Mouse (Mus musculus) liver, embryonic 15.5 days (tissue): ENCODE data around the gene Crcp. TPM values are rescaled to one million over a fixed set of nuclear protein-coding genes. Genes with fewer than 3 reads are reported as not detected.

ENCODE experiments used
- ATAC-seq: fragments of 200-750 bp; cut with Nextera tagmentation; 2 replicates; pipeline ENCODE4 v1.8.0; 2017; ENCODE audit warnings: moderate number of reproducible peaks, mild to moderate bottlenecking, moderate library complexity; ENCODE audit not compliant: insufficient read depth
- H3K27ac ChIP-seq: fragments of 300-500 bp; sonication (generic); replicated peaks from 2 replicates; pipeline ENCODE4 v1.5.1; 2015; ENCODE audit warnings: mild to moderate bottlenecking, inconsistent platforms
- H3K27me3 ChIP-seq: fragments of 300-500 bp; sonication (generic); 2 replicates; pipeline ENCODE4 v1.6.1; 2015; ENCODE audit warnings: mild to moderate bottlenecking, inconsistent platforms
- H3K36me3 ChIP-seq: fragments of 300-500 bp; sonication (generic); replicated peaks from 2 replicates; pipeline ENCODE4 v1.6.1; 2015; ENCODE audit warnings: moderate library complexity, mild to moderate bottlenecking, inconsistent platforms
- H3K4me1 ChIP-seq: fragments of 300-500 bp; sonication (generic); replicated peaks from 2 replicates; pipeline ENCODE4 v1.6.1; 2015; ENCODE audit warnings: inconsistent platforms
- H3K4me2 ChIP-seq: fragments of 300-500 bp; sonication (generic); 2 replicates; pipeline ENCODE4 v1.6.1; 2015; ENCODE audit warnings: moderate library complexity, mild to moderate bottlenecking, inconsistent platforms
- H3K4me3 ChIP-seq: fragments of 300-500 bp; sonication (generic); replicated peaks from 2 replicates; pipeline ENCODE4 v1.5.1; 2015; ENCODE audit warnings: mild to moderate bottlenecking, inconsistent platforms
- H3K9ac ChIP-seq: fragments of 300-500 bp; sonication (generic); 2 replicates; pipeline ENCODE4 v1.6.1; 2015; ENCODE audit warnings: moderate library complexity, mild to moderate bottlenecking, inconsistent platforms
- H3K9me3 ChIP-seq: fragments of 300-500 bp; sonication (generic); replicated peaks from 2 replicates; pipeline ENCODE4 v1.6.1; 2016; ENCODE audit warnings: inconsistent platforms
- WGBS: fragments of 180-500 bp; shearing (Covaris S2); methylation state at CpG from one replicate; pipeline ENCODE4 v1.1.7; 2015; ENCODE audit warnings: mixed read lengths; ENCODE audit not compliant: insufficient replicate concordance; 5-methylcytosine and 5-hydroxymethylcytosine counted together
- polyA plus RNA-seq: library from polyadenylated mRNA; unstranded; fragments of >200 nt; fragmentation: Nextera tagmentation; extraction: Ambion mirVana; gene quantifications from 2 replicates; pipeline ENCODE4 v1.2.1, GENCODE M21; 2015

Crcp gene
- polyA plus RNA-seq, 1 experiment from 2014 or later: 23.1 TPM

GRCm38 (mm10) chr5:130096754-130097153, 67.7 kb downstream of the Crcp start:
- Histone ChIP-seq H3K27ac (no peak overlapping the region), H3K4me3 (no peak overlapping the region), H3K4me2 (no peak overlapping the region), H3K9ac (no peak overlapping the region), H3K4me1 (peaks cover 31% of the 10 kb centered on the region), H3K9me3 (no peaks in the 10 kb centered on the region), H3K27me3 (no peaks in the 10 kb centered on the region), H3K36me3 (peaks cover 4% of the 10 kb centered on the region)
- 68% methylated on average over 12 of the region's 12 CpGs for WGBS
- peak; percentile 29; the same call in 1 of the 2 replicates for ATAC-seq

GRCm38 (mm10) chr5:130097837-130098236, 68.7 kb downstream of the Crcp start:
- 21% methylated on average over 2 of the region's 2 CpGs for WGBS
- H3K36me3 ChIP-seq: peaks cover 11% of the 10 kb centered on the region
- peak overlapping the region; percentile 48 for H3K27ac ChIP-seq
- H3K4me3 ChIP-seq: 0 out of 2 replicates have a peak overlapping the region, but pooled peaks have one; percentile 9
- H3K9ac ChIP-seq: peak overlapping the region; percentile 13; the same call in 1 of the 2 replicates
- H3K9me3 ChIP-seq: no peaks in the 10 kb centered on the region
- peak overlapping the region; percentile 56 for H3K4me2 ChIP-seq
- peaks cover 23% of the 10 kb centered on the region for H3K4me1 ChIP-seq
- H3K27me3 ChIP-seq: no peaks in the 10 kb centered on the region
- ATAC-seq: peak; percentile 86

GRCm38 (mm10) chr5:130101724-130102123, 72.6 kb downstream of the Crcp start:
- Histone ChIP-seq H3K27me3 (no peaks in the 10 kb centered on the region), H3K4me2 (no peak overlapping the region)
- WGBS: 84% methylated on average over 17 of the region's 17 CpGs

GRCm38 (mm10) chr5:130109348-130109747, 80.3 kb downstream of the Crcp start:
- Histone ChIP-seq H3K36me3 (peaks cover 18% of the 10 kb centered on the region), H3K27ac (no peak overlapping the region), H3K27me3 (no peaks in the 10 kb centered on the region), H3K9me3 (no peaks in the 10 kb centered on the region), H3K9ac (no peak overlapping the region), H3K4me2 (no peak overlapping the region), H3K4me3 (no peak overlapping the region), H3K4me1 (no peaks in the 10 kb centered on the region)
- 72% methylated on average over 3 of the region's 3 CpGs for WGBS
- ATAC-seq: no peak

More at GRCm38 (mm10) chr5:130101724-130102123, 72.6 kb downstream of the Crcp start:
- Histone ChIP-seq H3K27ac (no peak overlapping the region), H3K36me3 (peaks cover 13% of the 10 kb centered on the region), H3K4me1 (peaks cover 21% of the 10 kb centered on the region), H3K9ac (no peak overlapping the region), H3K4me3 (no peak overlapping the region), H3K9me3 (no peaks in the 10 kb centered on the region)
- no peak for ATAC-seq

Other genes with a start within 250 kb of the Crcp start
- 84.1 and 86.5 TPM in 2 replicates for gene Psph, start 241.8 kb upstream of the Crcp start, polyA plus RNA-seq
- 17.6 and 18.5 TPM in 2 replicates for gene Sumf2, start 182.3 kb upstream of the Crcp start, polyA plus RNA-seq
- gene Chchd2, start 141.8 kb upstream of the Crcp start, polyA plus RNA-seq: 519 and 524 TPM in 2 replicates
- gene Zbed5, start 133.6 kb upstream of the Crcp start, polyA plus RNA-seq: 0.62 and 0.69 TPM in 2 replicates
- 0.10 and 0.20 TPM in 2 replicates for gene Phkg1, start 130.7 kb upstream of the Crcp start, polyA plus RNA-seq
- gene Nupr1l, start 120.8 kb upstream of the Crcp start, polyA plus RNA-seq: 0.29 and 0.67 TPM in 2 replicates
- gene Vkorc1l1, start 87.3 kb upstream of the Crcp start, polyA plus RNA-seq: 18.4 and 21.7 TPM in 2 replicates
- gene Gusb, start 26.2 kb upstream of the Crcp start, polyA plus RNA-seq: 32.5 and 34.1 TPM in 2 replicates
- gene Asl, start within 50 bp of the Crcp start, polyA plus RNA-seq: 53.1 and 57.8 TPM in 2 replicates
- gene Tpst1, start 44.0 kb downstream of the Crcp start, polyA plus RNA-seq: 22.6 and 23.0 TPM in 2 replicates
- 6.0 and 6.6 TPM in 2 replicates for gene Kctd7, start 115.6 kb downstream of the Crcp start, polyA plus RNA-seq
- 22.7 and 25.2 TPM in 2 replicates for gene Rabgef1, start 142.5 kb downstream of the Crcp start, polyA plus RNA-seq
- 22.7 and 26.2 TPM in 2 replicates for gene Tmem248, start 187.8 kb downstream of the Crcp start, polyA plus RNA-seq
- gene Sbds, start 226.2 kb downstream of the Crcp start, polyA plus RNA-seq: 42.5 and 46.6 TPM in 2 replicates
- gene Tyw1, start 226.3 kb downstream of the Crcp start, polyA plus RNA-seq: 10.9 and 11.2 TPM in 2 replicates